Mouse (Mus musculus) ZHBTc4 (cell line): ENCODE results near the gene Krtap5-4.
"Not testable (repeated sequence)": the region's sequence is repeated elsewhere in the genome, so short reads cannot be mapped to it uniquely, and the experiment has no call there.

Experiments used
- DNase-seq: peaks from one replicate; pipeline ENCODE4 v3.0.0-alpha.2; 2011; ENCODE audit warnings: low read depth, low spot score

Gene Krtap5-4

DNA sequence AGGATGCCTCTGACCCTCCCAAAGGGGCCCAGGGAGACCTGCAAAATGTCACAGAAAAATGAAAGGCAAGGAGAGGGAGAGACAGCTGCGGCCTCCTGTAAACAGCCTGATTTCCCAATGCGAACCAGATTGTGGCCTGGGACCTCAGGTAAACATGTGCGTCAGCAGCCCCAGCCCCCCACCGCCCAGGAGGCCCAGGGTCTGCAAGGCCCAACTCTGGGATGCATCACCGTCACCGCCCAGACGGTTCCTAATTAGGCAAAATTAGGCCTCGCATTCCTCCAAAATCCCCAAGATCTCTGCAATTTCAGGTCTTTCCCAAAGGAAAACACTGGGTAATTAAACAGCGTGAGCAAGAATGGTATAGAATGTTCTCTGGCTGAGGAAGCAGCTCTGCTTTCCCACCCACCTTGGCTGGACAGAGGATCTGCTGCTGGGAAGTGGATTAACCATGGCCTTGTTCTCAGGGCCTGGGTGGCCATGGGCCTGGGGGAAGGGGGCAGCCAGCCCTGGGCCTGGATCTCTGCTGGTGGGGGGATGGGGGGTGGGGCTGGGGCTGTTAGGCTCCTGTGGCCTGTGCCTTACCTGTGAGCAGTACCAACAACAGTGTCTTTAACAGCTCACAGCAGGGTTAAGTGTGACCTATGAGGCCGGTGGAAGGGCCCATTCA is 18.4 kb downstream of the Krtap5-4 start:
- DNase-seq, result not testable (repeated sequence)

DNA sequence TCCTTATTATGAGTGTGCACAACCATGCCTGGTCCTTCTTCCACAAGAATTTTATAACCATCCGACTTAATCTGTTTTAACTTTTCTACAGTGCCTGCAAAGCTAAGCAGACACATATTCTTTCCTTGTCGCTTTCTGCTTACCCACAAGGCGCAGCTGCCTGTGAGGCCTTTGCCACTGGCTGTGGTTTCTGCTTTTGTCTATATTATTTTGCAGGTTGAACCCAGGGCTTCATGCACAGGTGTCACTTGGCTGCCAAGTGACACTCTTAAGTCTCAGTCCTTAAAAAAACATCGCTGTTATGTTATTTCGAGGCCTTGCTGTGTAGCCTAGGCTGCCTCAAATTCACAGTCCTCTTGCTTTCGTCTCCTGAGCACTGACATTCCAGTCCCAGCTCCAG is 19.3 kb downstream of the Krtap5-4 start:
- DNase-seq, result no peak

DNA sequence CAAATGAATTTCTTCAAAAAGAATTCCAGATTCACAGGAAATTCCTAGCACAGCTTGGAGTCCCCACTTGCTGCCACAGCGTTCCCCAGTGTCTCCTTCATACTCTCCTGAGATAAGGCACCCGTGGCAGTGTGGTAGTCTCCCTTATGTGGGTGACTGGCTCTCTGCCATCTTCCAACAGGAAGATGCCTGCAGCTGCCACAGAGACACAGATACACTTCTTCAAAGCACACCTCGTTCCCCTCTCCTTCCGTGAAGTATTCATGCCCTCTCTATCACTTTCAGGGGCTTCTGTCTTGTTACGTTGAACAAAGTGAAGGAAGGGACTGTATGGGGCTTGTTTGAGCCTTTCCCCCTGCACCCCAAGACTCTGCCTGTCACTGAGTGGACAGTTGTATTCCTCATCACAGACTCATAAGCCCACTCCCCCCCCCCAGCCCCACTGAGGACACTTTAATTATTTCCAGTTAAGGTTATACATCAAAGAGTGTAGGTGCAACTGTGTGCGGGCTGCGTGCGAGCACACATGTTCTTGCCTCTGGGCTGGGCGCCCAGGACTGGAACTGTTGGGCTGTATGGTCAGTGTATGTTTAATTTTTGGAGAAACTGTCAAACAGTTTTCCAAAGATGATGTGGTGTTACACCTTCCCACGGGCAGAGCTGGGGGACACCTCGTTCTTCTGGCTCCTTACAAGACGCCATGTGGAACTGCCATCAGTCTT is 20.2 kb downstream of the Krtap5-4 start:
- no peak for DNase-seq

DNA sequence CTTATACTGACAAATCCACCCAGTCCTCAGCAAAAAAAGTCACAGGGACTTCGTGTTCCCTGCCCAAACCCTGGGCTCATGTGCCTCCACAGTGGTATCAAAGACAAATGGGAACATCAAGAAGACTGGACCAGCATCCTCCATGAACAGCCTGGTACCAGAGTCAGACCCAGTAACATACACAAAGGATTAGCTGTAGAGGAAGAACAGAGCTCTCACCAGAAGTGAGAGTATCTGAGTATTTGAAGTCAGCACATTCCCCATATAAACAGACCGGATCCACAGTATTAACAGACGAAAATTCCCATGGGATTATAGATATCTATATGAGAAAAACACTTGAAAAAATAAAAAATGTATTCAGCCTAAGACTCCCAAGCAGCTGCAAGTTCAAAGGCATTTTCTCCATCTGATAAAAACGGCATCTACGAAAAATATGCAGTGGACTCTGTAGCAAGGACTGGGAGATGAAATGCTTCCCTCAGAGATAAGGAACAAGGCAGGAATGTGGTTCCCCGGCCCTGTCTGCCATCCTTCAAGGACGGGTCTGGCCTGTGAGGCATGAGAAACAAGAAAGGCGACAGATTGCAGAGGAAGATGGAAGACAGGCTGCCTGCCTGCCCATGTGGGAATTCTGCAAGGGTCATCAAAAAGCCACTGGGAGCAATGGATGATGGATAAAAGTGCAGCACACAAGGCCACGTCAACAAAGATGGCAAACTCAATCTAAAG is 23.5 kb downstream of the Krtap5-4 start:
- DNase-seq, result no peak

DNA sequence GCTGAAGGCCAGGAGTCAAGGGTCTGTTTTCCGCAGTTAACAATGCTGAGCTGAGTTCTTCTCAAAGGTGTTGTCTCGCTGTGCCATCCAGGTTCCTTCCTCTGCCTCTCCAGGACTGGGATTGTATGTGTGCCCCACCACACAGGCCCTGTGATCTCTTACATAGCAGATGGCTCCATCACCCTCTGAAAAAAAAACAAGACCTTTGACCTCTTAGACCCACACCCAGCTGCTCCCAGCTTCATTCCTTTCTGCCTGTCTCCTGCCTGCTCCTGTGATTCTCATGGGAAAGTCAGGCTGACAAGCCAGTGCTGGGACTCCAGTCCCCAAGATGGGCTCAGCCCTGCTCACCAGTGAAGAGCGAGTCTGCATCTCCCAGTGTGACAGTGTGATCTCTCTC is 25.2 kb downstream of the Krtap5-4 start:
- DNase-seq, result no peak

DNA sequence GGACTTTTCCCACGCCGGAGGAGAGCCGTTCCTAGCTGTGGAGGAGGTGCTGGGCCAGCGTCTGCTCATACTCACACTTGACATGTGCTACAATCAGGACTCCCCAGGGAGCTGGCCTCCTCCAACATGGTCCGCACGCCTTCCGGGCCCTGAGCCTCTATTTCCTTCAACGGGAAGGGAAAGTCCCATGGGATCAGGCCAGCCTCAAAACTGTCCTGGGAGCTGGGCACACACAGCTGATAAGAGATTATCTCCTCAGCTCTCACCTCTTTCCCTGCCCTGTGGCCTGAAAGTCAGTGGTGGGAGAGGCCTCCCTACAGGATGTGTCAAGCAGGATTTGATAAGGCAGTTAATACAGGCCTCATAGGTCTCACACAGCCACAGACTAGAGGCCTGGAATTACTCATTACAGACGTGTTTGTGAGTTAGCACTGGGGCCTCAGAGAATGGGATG is 26.9 kb downstream of the Krtap5-4 start:
- DNase-seq, result no peak

DNA sequence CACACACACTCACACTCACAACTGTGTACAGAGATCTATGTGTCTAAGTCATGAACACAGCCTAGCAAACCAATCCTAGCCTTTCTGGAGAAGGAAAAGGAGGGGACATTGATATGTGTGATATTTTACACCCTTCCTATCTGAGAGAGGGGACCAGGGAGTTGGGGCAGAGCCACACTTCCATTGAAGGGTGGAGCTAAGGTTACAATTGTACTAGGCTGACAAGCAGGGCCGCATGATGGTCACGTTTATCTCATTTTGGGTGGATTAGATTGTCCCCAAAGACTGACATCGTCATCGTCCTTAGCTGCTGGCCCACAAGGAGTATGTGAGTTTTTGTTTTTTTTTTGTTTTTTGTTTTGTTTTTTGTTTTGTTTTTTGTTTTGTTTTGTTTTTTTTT is 27.9 kb downstream of the Krtap5-4 start:
- no peak for DNase-seq

DNA sequence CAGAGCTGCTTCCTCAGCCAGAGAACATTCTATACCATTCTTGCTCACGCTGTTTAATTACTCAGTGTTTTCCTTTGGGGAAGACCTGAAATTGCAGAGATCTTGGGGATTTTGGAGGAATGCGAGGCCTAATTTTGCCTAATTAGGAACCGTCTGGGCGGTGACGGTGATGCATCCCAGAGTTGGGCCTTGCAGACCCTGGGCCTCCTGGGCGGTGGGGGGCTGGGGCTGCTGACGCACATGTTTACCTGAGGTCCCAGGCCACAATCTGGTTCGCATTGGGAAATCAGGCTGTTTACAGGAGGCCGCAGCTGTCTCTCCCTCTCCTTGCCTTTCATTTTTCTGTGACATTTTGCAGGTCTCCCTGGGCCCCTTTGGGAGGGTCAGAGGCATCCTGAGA is 29.4 kb downstream of the Krtap5-4 start:
- not testable (repeated sequence) for DNase-seq

DNA sequence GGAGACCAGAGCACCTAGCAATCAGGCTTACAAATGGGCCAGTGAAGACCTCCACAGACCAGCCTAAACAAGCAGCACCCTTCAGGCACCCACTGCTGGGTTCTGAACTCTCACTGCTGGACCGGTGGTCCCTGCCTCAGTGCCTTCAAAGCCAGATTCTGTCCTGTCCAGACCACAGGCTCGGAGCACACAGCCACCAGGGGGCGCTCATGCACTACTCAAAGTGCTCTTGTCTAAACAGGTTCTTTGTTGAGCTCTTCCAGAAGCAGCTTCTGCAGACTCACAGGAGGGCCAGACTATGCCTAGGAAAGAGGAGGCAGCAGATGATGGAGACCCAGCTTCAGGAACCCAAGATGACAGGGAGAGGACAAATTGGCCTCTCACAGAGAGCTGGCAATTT is 30.9 kb downstream of the Krtap5-4 start:
- DNase-seq, result peak; percentile 85

DNA sequence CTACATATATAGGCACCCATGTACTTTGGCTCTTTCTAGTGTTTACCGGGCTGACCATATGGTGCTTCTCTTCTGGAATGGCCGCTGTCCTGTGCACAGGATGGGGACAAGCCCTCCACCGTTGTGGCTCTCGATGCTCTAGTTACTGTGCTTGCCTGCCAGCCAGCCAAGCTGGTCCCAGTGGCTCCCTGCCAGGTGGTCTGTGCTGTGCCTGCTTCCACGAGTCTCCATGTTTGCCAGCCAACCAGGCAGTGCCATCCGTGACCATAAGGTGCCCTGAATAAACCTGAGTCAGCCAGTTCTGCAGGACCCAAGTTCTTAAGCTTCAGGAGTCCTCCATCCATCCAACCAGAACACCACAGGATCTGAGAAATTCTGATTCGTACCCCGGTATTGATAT is 31.8 kb downstream of the Krtap5-4 start:
- no peak for DNase-seq

DNA sequence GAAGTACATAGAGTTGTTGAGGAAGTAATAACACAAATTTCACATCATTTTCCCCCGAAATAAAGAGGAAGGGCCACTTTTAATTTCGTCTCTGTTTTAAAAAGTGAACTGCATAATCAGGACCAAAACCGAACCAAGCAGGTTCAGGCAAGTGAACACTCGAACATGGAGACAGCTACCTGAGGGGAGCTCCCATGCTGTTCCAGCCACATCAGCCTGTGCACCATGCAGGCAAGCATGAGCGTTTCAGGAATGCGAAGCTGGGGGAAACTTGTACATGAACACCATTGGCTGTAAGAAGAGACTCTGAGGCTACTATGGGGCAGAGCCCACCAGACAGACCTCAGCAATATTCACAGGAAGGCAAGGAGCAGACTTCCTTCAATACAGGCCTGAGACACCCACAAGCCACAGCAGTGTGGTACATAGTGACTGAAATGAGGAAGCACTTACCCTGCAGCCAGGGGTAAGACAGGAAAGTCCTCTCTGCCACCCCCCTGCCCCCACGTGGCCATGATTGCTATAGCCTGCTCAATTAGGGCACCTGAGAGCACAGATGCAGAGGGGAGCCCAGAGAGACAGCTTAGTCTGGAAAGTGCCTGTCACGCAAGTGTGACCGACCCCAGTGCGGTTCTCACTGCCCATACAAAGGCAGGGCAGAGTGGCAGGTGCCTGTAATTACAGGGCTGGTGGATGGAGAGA is 37.1 kb downstream of the Krtap5-4 start:
- DNase-seq, result no peak

DNA sequence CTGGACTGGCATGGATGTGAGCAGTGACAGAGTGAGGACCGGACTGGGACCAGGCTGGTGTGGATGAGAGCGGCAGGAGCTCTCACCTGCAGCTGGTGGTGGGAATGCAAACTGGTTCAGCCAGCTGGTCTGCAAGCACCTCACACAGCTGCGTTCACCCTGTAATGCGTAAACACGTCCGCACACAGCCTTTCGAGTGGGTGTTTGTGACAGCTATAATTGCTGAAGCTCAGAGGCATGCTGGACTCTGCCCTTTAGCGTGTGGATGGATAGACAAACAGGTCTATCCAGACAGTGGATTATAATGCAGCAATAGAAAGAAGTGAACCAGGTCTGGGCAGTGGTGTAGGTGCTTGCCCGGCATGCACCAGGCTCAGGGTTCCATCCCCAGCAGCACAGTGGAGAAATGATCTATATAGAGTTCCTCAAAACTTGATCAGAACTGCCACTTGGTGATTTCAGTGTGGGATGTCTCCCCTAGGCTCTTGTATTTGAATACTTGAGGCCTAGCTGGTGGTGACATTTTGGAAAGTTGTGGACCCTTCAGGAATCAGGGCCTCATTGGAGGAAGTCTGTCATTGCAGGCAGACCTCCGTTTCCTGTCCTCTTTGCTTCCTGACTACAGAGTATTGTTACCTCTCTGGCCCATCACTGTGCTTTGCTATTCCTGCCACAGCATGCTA is 38.4 kb downstream of the Krtap5-4 start:
- DNase-seq, result no peak

DNA sequence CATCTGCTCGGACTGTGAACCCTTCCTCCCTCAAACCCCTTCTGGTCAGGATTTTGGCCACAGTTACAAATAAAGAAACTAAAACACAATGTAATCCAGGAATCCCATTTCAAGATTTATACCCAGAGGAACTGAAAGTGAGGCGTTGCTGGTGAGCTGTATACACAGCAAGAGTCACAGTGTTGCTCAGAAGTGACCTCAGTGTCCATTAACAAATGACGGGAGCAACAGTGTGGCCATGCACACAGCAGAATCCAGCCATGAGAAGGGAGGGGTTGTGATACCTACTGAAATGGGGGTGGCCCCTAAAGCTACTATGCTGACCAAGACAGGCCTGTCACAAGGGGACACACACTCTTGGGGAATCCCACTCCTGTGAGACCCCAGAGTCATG is 38.9 kb downstream of the Krtap5-4 start:
- DNase-seq, result no peak

DNA sequence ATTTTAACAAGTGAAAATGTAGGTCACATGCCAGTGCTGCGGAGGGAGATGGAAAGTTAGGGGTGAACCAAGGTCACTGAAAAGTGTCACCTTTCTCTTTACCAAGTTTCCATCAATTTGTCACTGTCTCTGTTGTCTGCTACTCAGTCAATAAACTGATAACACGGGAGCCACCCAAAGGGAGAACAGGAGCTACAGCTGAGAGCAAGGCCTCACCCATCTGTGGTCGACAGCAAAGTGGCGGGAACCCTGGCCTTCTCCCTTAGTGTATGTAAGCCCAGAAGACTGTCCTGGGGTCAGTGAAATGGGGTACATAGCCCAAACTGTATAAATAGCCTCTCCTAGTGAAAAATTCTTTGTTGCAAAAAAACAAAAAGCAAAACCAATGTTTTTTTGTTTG is 44.2 kb downstream of the Krtap5-4 start:
- DNase-seq, result no peak

DNA sequence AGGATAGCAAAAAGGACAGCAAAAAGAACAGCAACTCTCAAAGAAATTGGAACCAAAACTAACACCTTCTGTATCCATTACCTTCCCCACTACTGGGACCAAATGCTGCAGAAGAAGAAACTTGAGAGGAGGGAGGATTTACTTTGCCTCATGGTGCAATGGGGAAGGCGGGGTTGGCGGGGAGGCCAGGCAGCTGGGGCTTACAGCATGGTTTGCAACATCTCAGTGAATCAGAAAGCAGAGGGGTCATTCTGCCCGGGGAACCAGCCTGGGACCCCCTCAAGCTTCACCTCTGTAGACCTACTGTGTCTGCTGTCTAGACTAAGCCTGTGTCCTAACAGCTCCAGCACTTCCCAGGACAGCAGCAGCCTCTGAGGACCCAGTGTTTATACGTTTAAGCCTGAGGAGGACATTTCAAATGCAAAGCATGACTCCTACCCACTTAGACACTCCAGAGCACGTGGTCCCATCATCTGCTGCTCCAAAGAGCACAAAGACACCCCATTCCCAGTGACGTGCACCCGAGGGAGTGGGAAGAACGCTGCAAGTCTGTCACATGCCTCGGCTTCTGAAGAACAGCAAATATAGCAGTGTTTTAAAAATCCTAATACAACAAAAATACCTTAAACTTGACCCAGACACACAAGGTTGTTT is 46.1 kb downstream of the Krtap5-4 start:
- no peak for DNase-seq

DNA sequence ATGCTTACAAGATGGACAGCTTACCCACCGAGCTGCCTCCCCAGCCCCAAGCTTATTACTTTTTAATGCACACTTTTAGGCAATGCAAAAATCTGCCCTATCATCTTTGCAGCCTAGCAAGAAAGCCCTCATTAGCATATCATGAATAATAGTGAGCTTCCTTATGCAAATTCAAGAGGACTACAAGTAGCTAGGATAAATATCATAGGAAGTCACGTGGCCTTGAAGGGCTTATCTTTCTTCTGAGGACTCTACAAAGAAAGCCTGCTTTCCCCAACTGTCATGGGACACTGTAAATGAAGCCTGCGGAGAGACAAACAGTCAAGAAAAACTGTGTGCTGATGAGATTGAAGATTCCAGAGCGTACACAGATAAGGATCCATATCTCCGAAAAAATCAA is 48.2 kb downstream of the Krtap5-4 start:
- DNase-seq, result no peak

DNA sequence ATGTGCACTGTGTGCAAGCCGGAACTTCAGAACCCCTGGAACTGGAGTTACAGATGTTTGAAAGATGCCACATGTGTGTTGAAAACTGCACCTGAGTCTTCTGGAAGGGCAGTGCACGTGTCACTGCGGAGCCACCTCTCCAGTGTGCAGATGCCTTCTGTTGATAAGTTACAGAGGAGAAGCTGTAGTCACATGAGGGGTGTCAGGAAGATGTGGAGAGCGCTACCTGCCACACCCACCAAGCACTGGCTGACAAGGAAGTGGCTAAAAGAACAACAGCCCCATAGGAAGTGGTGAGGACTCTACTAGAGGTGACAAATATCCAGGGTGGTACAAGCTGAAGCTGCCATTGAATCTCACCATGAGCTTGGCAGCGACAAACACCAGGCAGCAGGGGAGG is 50.5 kb downstream of the Krtap5-4 start:
- no peak for DNase-seq
